Mouse (Mus musculus): ENCODE measurements around the gene Aco2. TPM values are rescaled to one million over a fixed set of nuclear protein-coding genes. Genes with fewer than 3 reads are reported as not detected.

The Aco2 gene
- polyA plus RNA-seq (2012; rRNA removed), result 76.9 and 83.5 TPM in 2 replicates

GRCm38 (mm10) chr15:81872262-81873136, at the start of gene Aco2:
Aco2 (plus strand) TSS chr15:81872309.

GRCm38 (mm10) chr15:81858517-81859329, 13.4 kb upstream of the Aco2 start, which contains the start of gene Tob2:
Tob2 (minus strand) TSS chr15:81858796.

GRCm38 (mm10) chr15:81871604-81872261, 376 bp upstream of the Aco2 start, which contains the start of gene Phf5a:
Phf5a (minus strand) TSS chr15:81871911.

GRCm38 (mm10) chr15:81925760-81926445, 53.8 kb downstream of the Aco2 start, which contains the start of gene Polr3h:
Polr3h (minus strand) TSS chr15:81926240.

GRCm38 (mm10) chr15:81936679-81937078, 64.6 kb downstream of the Aco2 start, which contains the start of gene Csdc2:
Csdc2 (plus strand) TSS chr15:81936759.

GRCm38 (mm10) chr15:81960171-81961077, 88.3 kb downstream of the Aco2 start, which contains the start of gene Pmm1:
Pmm1 (minus strand) TSS chr15:81960930.

Other genes with a start within 250 kb of the Aco2 start
- 10.0 and 11.0 TPM in 2 replicates for gene L3mbtl2, start 208.4 kb upstream of the Aco2 start, polyA plus RNA-seq (2012; rRNA removed)
- gene Chadl, start 175.0 kb upstream of the Aco2 start, polyA plus RNA-seq (2012; rRNA removed), result 0.13 and 0.16 TPM in 2 replicates
- 5.5 and 6.2 TPM in 2 replicates for gene Zc3h7b, start 127.3 kb upstream of the Aco2 start, polyA plus RNA-seq (2012; rRNA removed)
- gene Rangap1, start 126.8 kb upstream of the Aco2 start, polyA plus RNA-seq (2012; rRNA removed), result 52.0 and 53.9 TPM in 2 replicates
- 5.4 and 5.6 TPM in 2 replicates for gene Tef, start 69.9 kb upstream of the Aco2 start, polyA plus RNA-seq (2012; rRNA removed)
- 4.9 and 5.1 TPM in 2 replicates for gene Tob2, start 13.5 kb upstream of the Aco2 start, polyA plus RNA-seq (2012; rRNA removed)
- 68.4 and 75.6 TPM in 2 replicates for gene Phf5a, start 398 bp upstream of the Aco2 start, polyA plus RNA-seq (2012; rRNA removed)
- 13.7 and 15.6 TPM in 2 replicates for gene Polr3h, start 53.9 kb downstream of the Aco2 start, polyA plus RNA-seq (2012; rRNA removed)
- gene Csdc2, start 64.5 kb downstream of the Aco2 start, polyA plus RNA-seq (2012; rRNA removed), result 0.39 and 0.53 TPM in 2 replicates
- gene Pmm1, start 88.6 kb downstream of the Aco2 start, polyA plus RNA-seq (2012; rRNA removed), result 20.8 and 25.1 TPM in 2 replicates
- gene 1700029P11Rik, start 108.2 kb downstream of the Aco2 start, polyA plus RNA-seq (2012; rRNA removed), result not detected in 2 replicates
- 25.7 and 26.3 TPM in 2 replicates for gene Xrcc6, start 115.5 kb downstream of the Aco2 start, polyA plus RNA-seq (2012; rRNA removed)
- gene Desi1, start 161.6 kb downstream of the Aco2 start, polyA plus RNA-seq (2012; rRNA removed), result 8.6 and 10.6 TPM in 2 replicates
- 79.2 and 87.2 TPM in 2 replicates for gene Snu13, start 175.3 kb downstream of the Aco2 start, polyA plus RNA-seq (2012; rRNA removed)
- not detected in 2 replicates for gene 4930407I10Rik, start 186.8 kb downstream of the Aco2 start, polyA plus RNA-seq (2012; rRNA removed)
- not detected in 2 replicates for gene Mei1, start 197.7 kb downstream of the Aco2 start, polyA plus RNA-seq (2012; rRNA removed)

Data from liver, embryonic 14 days (tissue).